In genomic region chr9:67368078-67368477, GRCm38 (mm10) we compare ENCODE assay signal across 25 mouse cellular contexts.
"Had no signal": no experiment of that assay in that cellular context is flagged by ENCODE, and none has a peak within 500 bp of the region (broad histone marks: within the 10 kb centered on the region; RNA-seq: fewer than 3 reads in every experiment).

No protein-coding gene starts in this region.

- H3K9ac ChIP-seq: heart, embryonic 12.5 days; hindbrain, embryonic 13.5 days; hindbrain, embryonic 15.5 days; intestine, embryonic 15.5 days; limb, embryonic 12.5 days; liver, embryonic 13.5 days had no signal

- H3K4me2 ChIP-seq: heart, embryonic 12.5 days; hindbrain, embryonic 13.5 days; hindbrain, embryonic 15.5 days; intestine, embryonic 15.5 days; limb, embryonic 12.5 days; liver, embryonic 11.5 days; liver, embryonic 13.5 days had no signal

- H3K27ac ChIP-seq: gastrocnemius, adult 2 months; heart, embryonic 10.5 days; hindbrain, embryonic 10.5 days; hindbrain, embryonic 13.5 days; hindbrain, embryonic 15.5 days; intestine, embryonic 15.5 days; left cerebral cortex, adult 2 months; limb, embryonic 10.5 days; limb, embryonic 12.5 days; liver, embryonic 13.5 days had no signal

- H3K27me3 ChIP-seq: heart, embryonic 12.5 days; hindbrain, embryonic 13.5 days; hindbrain, embryonic 15.5 days; intestine, embryonic 15.5 days; limb, embryonic 12.5 days; liver, embryonic 13.5 days had no signal

- H3K9me3 ChIP-seq: heart, embryonic 10.5 days; hindbrain, embryonic 10.5 days; hindbrain, embryonic 13.5 days; hindbrain, embryonic 15.5 days; limb, embryonic 10.5 days; liver, embryonic 13.5 days had no signal

- DNase-seq: gastrocnemius, adult 2 months; gastrocnemius, postnatal 10 days; gastrocnemius, postnatal 36 days; heart, adult 11 months; heart, postnatal 10 days; heart, postnatal 4 days; kidney, adult 18-20 months; kidney, adult 8-10 months; kidney, postnatal 10 days; kidney, postnatal 25 days; kidney, postnatal 4 days; liver; liver, embryonic 13.5 days had no signal

- H3K4me3 ChIP-seq: gastrocnemius, adult 2 months; heart, embryonic 10.5 days; heart, embryonic 12.5 days; hindbrain, embryonic 10.5 days; hindbrain, embryonic 13.5 days; hindbrain, embryonic 15.5 days; intestine, embryonic 15.5 days; left cerebral cortex, adult 2 months; limb, embryonic 10.5 days; limb, embryonic 12.5 days; liver, embryonic 13.5 days had no signal

- ATAC-seq: inflammation-experienced regulatory T-cells, adult 6 months; intestine, embryonic 15.5 days; intestine, postnatal 0 days had no signal

- H3K4me1 ChIP-seq: heart, embryonic 10.5 days; heart, embryonic 12.5 days; hindbrain, embryonic 10.5 days; hindbrain, embryonic 13.5 days; hindbrain, embryonic 15.5 days; intestine, embryonic 15.5 days; limb, embryonic 10.5 days; limb, embryonic 12.5 days; liver, embryonic 13.5 days had no signal

- H3K36me3 ChIP-seq: intestine, embryonic 15.5 days; liver, embryonic 13.5 days had no signal
